Mouse (Mus musculus) embryonic facial prominence, embryonic 14.5 days (tissue): ENCODE data around the gene Rfc3. TPM values are rescaled to one million over a fixed set of nuclear protein-coding genes. Genes with fewer than 3 reads are reported as not detected.
"Not testable (repeated sequence)": the region's sequence is repeated elsewhere in the genome, so short reads cannot be mapped to it uniquely, and the experiment has no call there.

Experiments
- ATAC-seq: fragments of 200-750 bp; cut with Nextera tagmentation; 2 replicates; pipeline ENCODE4 v1.8.0; 2017; ENCODE audit warnings: low read depth, moderate number of reproducible peaks, moderate TSS enrichment
- DNase-seq: peaks from one replicate; pipeline ENCODE4 v3.0.0-alpha.2; 2015; ENCODE audit warnings: low spot score
- H3K27ac ChIP-seq: fragments of 300-500 bp; sonication (generic); replicated peaks from 2 replicates; pipeline ENCODE4 v1.5.1; 2014; ENCODE audit warnings: low read depth, mild to moderate bottlenecking, low read length, moderate library complexity
- H3K27me3 ChIP-seq: fragments of 300-500 bp; sonication (generic); replicated peaks from 2 replicates; pipeline ENCODE4 v1.6.1; 2014; ENCODE audit warnings: low read length; ENCODE audit not compliant: control insufficient read depth, insufficient read depth
- H3K36me3 ChIP-seq: fragments of 300-500 bp; sonication (generic); 2 replicates; pipeline ENCODE4 v1.6.1; 2014; ENCODE audit warnings: low read length, mixed read lengths; ENCODE audit not compliant: control insufficient read depth, insufficient read depth
- H3K4me1 ChIP-seq: fragments of 300-500 bp; sonication (generic); 2 replicates; pipeline ENCODE4 v1.6.1; 2014; ENCODE audit warnings: antibody characterized with exemption, low read length; ENCODE audit not compliant: control insufficient read depth, insufficient read depth
- H3K4me2 ChIP-seq: fragments of 300-500 bp; sonication (generic); 2 replicates; pipeline ENCODE4 v1.6.1; 2014; ENCODE audit warnings: low read depth, mild to moderate bottlenecking, low read length, moderate library complexity, mixed read lengths
- H3K4me3 ChIP-seq: fragments of 300-500 bp; sonication (generic); 2 replicates; pipeline ENCODE4 v1.5.1; 2014; ENCODE audit warnings: low read depth, mild to moderate bottlenecking, low read length
- H3K9ac ChIP-seq: fragments of 300-500 bp; sonication (generic); 2 replicates; pipeline ENCODE4 v1.6.1; 2014; ENCODE audit warnings: low read depth, mild to moderate bottlenecking, low read length, moderate library complexity, mixed read lengths
- H3K9me3 ChIP-seq: fragments of 300-500 bp; sonication (generic); 2 replicates; pipeline ENCODE4 v1.6.1; 2016; ENCODE audit warnings: low read length; ENCODE audit not compliant: control insufficient read depth
- WGBS: fragments of 180-500 bp; shearing (Covaris S2); extraction: QIAGEN DNeasy Blood & Tissue Kit; methylation state at CpG from one replicate; pipeline ENCODE4 v1.1.7; 2014; 5-methylcytosine and 5-hydroxymethylcytosine counted together
- polyA plus RNA-seq: library from polyadenylated mRNA; unstranded; fragments of >200 nt; fragmentation: Nextera tagmentation; extraction: Ambion mirVana; gene quantifications from 2 replicates; pipeline ENCODE4 v1.2.1, GENCODE M21; 2014

Rfc3 gene
- polyA plus RNA-seq = 67.3 and 82.5 TPM in 2 replicates

DNA sequence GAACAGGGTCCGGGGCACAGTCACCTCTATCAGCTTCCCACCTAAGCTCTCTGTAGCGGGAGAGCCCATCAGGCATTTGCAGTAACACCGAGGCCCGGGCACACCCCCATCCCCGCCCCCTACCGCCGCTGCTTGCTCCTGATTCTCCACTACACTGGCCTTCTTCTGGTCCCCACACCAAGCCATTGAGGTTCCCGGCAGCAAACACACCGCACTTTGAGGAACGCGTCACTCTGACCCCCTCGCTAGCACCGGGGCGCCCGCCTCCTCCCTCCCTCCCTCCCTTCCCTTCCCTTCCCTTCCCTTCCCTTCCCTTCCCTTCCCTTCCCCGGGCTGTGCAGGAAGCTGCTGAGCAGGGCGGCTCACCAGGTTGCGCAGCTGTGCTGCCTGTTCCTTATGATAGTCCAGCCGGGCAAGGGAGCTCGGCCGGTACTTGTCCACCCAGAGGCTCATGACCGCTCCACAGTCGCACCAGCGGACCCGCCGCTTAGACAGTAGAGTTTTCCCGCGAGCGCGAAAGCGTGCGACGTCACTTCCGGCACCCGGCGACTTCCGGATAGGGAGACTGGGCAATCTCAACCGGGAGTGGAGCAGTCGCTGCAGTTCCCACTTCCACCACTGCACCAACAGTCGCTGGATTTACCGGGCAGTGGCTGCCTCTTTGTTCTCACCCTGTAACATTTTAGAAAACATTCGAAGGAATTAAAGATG, at the start of gene Rfc3:
Gene Rfc3 (minus strand): TSS at position 543 of the 711 bp plus-strand sequence.
- peak; percentile 97 for DNase-seq
- WGBS = under 1% methylated on average over 42 of the region's 42 CpGs
- no peaks in the 10 kb centered on the region for H3K9me3 ChIP-seq

DNA sequence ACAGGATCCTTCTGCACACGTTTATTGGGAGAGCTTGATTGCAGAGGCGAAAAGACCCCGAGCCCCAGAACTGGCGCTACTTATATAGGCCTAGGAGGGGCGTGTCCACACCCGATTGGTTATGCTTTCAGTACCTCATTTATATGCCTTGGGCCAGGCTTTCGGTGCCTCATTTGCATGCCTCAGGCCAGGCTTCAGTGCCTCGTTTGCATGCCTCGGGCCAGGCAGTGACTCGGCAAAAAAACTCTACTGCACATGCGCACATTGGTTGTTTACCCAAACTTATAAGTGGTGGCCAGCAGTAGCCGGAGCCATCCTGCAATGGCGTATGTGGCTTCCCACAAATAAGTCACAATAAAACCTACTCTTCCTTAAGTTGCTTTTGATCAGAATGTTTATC, 42.6 kb upstream of the Rfc3 start:
- not testable (repeated sequence) for H3K27me3 ChIP-seq, DNase-seq, H3K27ac ChIP-seq, H3K9ac ChIP-seq, H3K4me2 ChIP-seq, H3K4me1 ChIP-seq, H3K9me3 ChIP-seq, H3K4me3 ChIP-seq, ATAC-seq, H3K36me3 ChIP-seq
- 87% methylated on average over 10 of the region's 13 CpGs for WGBS

More for the DNA sequence above, at the start of gene Rfc3:
- Histone ChIP-seq H3K4me1 (no peaks in the 10 kb centered on the region), H3K27ac (peak within 1 kb of the TSS; percentile 84), H3K4me2 (peak within 1 kb of the TSS; percentile 55), H3K36me3 (peaks cover 37% of the 10 kb centered on the region), H3K27me3 (no peaks in the 10 kb centered on the region), H3K9ac (peak within 1 kb of the TSS; percentile 74), H3K4me3 (peak within 1 kb of the TSS; percentile 64)
- ATAC-seq = peak; percentile 99

DNA sequence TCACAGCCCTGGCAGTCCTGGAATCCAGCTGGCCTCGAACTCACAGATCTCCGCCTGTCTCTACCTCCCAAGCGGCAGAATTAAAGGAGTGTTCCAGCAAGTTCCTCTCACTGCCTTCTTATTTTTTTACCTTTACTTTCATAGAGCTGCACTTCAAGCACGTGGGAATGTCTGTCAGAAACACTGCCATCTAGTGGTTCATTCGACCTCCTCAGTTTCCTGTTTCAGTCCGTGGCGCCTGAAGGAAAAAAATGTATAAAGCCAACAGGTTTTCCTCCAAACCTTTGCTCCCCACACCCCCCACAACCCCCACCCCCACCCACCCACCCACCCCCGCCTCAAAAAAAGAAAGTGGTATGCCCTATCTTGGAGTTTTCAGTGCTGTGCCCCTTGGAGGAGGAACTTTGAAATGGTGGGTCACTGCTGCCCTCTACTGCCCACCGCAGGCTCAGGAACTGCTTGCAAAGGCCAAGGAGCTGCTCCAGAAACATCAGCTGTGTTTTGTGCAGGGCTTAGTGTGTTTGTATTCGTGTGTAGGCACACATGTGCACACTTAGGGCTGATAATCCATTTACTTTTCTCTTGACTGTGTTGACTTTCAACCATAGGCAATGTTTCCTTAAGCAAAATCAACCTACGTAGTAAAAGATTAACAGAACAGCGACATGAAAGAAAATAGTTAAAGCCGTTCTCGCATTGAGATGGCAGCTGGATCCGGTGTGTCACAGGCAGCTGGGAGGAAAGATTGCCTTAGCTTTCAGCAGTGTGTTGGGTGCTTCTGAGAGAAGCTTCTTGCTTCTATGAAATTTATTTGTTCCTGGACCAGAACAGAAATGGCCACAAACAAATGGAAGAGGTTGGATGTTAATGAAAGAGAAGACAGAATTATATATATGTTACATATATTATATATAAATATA, 35.8 kb upstream of the Rfc3 start:
- Histone ChIP-seq H3K4me2 (peak overlapping the region; percentile 48), H3K4me3 (0 out of 2 replicates have a peak overlapping the region, but pooled peaks have one; percentile 5), H3K36me3 (no peaks in the 10 kb centered on the region), H3K27ac (no peak overlapping the region), H3K4me1 (no peaks in the 10 kb centered on the region), H3K9ac (no peak overlapping the region), H3K27me3 (no peaks in the 10 kb centered on the region), H3K9me3 (no peaks in the 10 kb centered on the region)
- ATAC-seq = peak; percentile 95
- WGBS = 23% methylated on average over 15 of the region's 15 CpGs
- DNase-seq = peak; percentile 89

DNA sequence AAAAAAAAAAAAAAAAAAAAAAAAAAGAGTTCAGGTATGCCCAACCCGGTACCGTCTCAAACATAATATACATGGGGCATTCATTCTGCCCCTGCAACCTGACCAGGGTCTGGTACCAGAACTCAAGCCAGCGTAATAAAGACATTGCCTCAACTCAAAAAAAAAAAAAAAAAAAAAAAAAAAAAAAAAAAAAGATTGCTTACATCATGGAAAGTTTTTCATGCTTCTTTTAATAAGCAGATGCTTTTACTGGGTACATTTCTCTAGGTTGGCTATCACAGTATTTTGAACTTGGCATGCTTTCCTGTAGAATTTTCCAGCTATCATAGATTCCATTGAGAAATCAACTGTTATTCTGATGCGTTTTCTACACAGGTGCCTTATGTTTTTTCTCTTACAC, 11.2 kb upstream of the Rfc3 start:
- no peaks in the 10 kb centered on the region for H3K4me1 ChIP-seq
- 96% methylated on average over 4 of the region's 4 CpGs for WGBS
- H3K9ac ChIP-seq = no peak overlapping the region
- no peaks in the 10 kb centered on the region for H3K9me3 ChIP-seq
- no peak overlapping the region for H3K4me3 ChIP-seq
- ATAC-seq (no peak), DNase-seq (no peak)
- no peaks in the 10 kb centered on the region for H3K27me3 ChIP-seq
- no peaks in the 10 kb centered on the region for H3K36me3 ChIP-seq
- H3K4me2 ChIP-seq = no peak overlapping the region
- no peak overlapping the region for H3K27ac ChIP-seq

DNA sequence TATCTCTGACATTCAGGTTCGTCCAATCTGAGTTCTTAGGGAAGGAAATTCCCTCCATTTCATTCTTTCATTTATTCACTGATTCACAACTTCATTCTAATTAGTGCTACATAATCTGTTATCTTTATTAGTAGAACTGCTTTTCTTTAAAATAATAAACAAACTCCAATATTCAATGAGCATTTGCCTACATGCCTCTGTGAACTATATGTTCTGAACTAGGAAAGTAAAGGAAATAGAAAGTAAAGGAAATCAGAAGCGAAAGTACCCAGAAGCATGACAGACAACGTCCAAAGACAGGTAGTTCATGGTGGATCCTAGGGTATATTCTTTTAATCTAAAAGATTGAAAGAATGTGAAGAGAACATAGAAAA, 356 bp upstream of the Rfc3 start:
- H3K4me3 ChIP-seq = peak overlapping the region; percentile 64
- WGBS = 65% methylated on average over 3 of the region's 3 CpGs
- DNase-seq = no peak
- H3K9ac ChIP-seq = no peak overlapping the region
- H3K4me2 ChIP-seq = peak overlapping the region; percentile 55
- peaks cover 31% of the 10 kb centered on the region for H3K36me3 ChIP-seq
- no peaks in the 10 kb centered on the region for H3K27me3 ChIP-seq
- no peaks in the 10 kb centered on the region for H3K9me3 ChIP-seq
- no peaks in the 10 kb centered on the region for H3K4me1 ChIP-seq
- peak overlapping the region; percentile 84 for H3K27ac ChIP-seq
- no peak for ATAC-seq

DNA sequence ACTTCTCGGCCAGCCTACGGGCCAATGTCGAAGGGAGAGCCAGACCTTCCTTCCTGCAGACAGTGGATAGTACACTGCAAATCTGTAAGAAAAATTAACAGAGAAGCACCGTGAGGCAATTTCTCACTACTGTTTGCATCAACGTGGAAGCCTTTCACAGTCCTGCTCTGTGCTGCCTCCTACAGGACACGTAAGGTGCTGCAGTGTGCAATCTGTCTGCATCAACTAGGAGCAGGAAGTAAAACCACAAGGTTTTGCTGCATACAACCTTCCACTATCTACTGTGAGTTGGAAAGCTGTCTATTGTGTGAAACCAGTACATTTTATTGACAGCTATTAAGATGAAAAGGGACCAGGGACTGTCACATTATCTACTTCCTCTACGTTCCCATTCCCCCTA, 6.2 kb downstream of the Rfc3 start:
- Histone ChIP-seq H3K4me2 (no peak overlapping the region), H3K4me1 (no peaks in the 10 kb centered on the region), H3K36me3 (peaks cover 95% of the 10 kb centered on the region), H3K9me3 (0 out of 2 replicates have a peak, but pooled peaks cover 3% of the 10 kb centered on the region), H3K27ac (no peak overlapping the region), H3K27me3 (no peaks in the 10 kb centered on the region), H3K4me3 (no peak overlapping the region), H3K9ac (no peak overlapping the region)
- 94% methylated on average over 7 of the region's 7 CpGs for WGBS
- DNase-seq (no peak), ATAC-seq (no peak)

DNA sequence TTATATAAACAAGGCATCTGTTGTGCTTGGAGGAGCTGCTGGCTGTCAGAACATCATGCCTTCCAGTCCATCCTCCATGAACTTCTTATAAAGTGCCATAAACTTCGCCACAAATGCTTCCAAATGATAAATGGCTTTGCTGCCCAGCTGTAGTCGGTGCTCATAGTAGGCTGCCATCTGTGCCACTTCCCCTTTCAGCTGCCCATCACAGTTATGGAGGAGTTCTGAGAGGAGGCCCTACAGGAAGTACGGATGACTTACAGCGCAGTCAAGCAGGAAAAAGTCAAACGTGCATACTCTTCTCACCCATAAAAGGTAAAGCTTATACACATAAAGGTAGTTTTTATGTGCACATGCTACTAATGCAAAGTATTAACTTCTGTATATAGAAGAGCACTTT, 8.2 kb downstream of the Rfc3 start:
- ATAC-seq = no peak
- H3K4me3 ChIP-seq = no peak overlapping the region
- 0 out of 2 replicates have a peak, but pooled peaks cover 3% of the 10 kb centered on the region for H3K9me3 ChIP-seq
- no peaks in the 10 kb centered on the region for H3K27me3 ChIP-seq
- no peak overlapping the region for H3K4me2 ChIP-seq
- no peak overlapping the region for H3K9ac ChIP-seq
- DNase-seq = no peak
- H3K27ac ChIP-seq = no peak overlapping the region
- 92% methylated on average over 5 of the region's 5 CpGs for WGBS
- H3K4me1 ChIP-seq = no peaks in the 10 kb centered on the region
- peaks cover 79% of the 10 kb centered on the region for H3K36me3 ChIP-seq

DNA sequence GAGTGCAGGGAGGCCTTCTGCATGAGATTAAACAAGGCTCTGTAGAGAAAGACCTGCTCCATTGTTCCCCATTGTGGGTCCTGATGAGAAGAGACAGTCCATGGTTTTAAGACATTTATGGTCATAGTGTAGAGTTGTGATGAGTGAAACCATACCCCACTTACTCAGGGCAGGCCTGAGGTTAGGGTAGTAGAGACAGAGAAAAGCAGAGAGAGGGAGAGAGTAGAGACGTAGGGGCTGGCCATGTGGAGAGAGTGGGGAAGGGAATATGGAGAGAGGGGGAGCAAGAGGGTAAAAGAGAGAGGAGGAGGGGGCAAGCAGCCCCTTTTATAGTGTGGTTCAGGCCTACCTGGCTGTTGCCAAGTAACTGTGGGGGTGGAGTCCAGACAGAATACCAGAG, 8.9 kb downstream of the Rfc3 start:
- no peak for DNase-seq
- H3K4me1 ChIP-seq = no peaks in the 10 kb centered on the region
- H3K9me3 ChIP-seq = 0 out of 2 replicates have a peak, but pooled peaks cover 3% of the 10 kb centered on the region
- H3K4me3 ChIP-seq = no peak overlapping the region
- H3K27me3 ChIP-seq = no peaks in the 10 kb centered on the region
- 88% methylated on average over 1 of the region's 1 CpGs for WGBS
- ATAC-seq = no peak
- no peak overlapping the region for H3K4me2 ChIP-seq
- H3K36me3 ChIP-seq = peaks cover 71% of the 10 kb centered on the region
- H3K27ac ChIP-seq = no peak overlapping the region
- H3K9ac ChIP-seq = no peak overlapping the region
